Mouse (Mus musculus) hindbrain, embryonic 16.5 days (tissue): Measurements from ENCODE around the gene Utp4. TPM values are rescaled to one million over a fixed set of nuclear protein-coding genes. Genes with fewer than 3 reads are reported as not detected.

Experiments used
- ATAC-seq: fragments of 200-750 bp; cut with Nextera tagmentation; 2 replicates; pipeline ENCODE4 v1.8.0; 2017; ENCODE audit warnings: moderate TSS enrichment, moderate library complexity
- H3K27ac ChIP-seq: fragments of 300-500 bp; sonication (generic); 2 replicates; pipeline ENCODE4 v1.5.1; 2014; ENCODE audit warnings: low read depth, mild to moderate bottlenecking, control low read depth, low read length, moderate library complexity
- H3K27me3 ChIP-seq: fragments of 300-500 bp; sonication (generic); replicated peaks from 2 replicates; pipeline ENCODE4 v1.6.1; 2014; ENCODE audit warnings: low read length; ENCODE audit not compliant: control insufficient read depth, insufficient read depth
- H3K36me3 ChIP-seq: fragments of 300-500 bp; sonication (generic); 2 replicates; pipeline ENCODE4 v1.6.1; 2014; ENCODE audit warnings: mild to moderate bottlenecking, low read length, moderate library complexity, mixed read lengths; ENCODE audit not compliant: control insufficient read depth, insufficient read depth
- H3K4me1 ChIP-seq: fragments of 300-500 bp; sonication (generic); 2 replicates; pipeline ENCODE4 v1.6.1; 2014; ENCODE audit warnings: low read depth, low read length; ENCODE audit not compliant: control insufficient read depth, insufficient read depth
- H3K4me2 ChIP-seq: fragments of 300-500 bp; sonication (generic); 2 replicates; pipeline ENCODE4 v1.6.1; 2014; ENCODE audit warnings: mild to moderate bottlenecking, low read length, control low read depth, moderate library complexity
- H3K4me3 ChIP-seq: fragments of 300-500 bp; sonication (generic); 2 replicates; pipeline ENCODE4 v1.5.1; 2014; ENCODE audit warnings: mild to moderate bottlenecking, low read length, control low read depth, moderate library complexity
- H3K9ac ChIP-seq: fragments of 300-500 bp; sonication (generic); 2 replicates; pipeline ENCODE4 v1.6.1; 2014; ENCODE audit warnings: low read depth, mild to moderate bottlenecking, control low read depth, low read length, moderate library complexity
- H3K9me3 ChIP-seq: fragments of 300-500 bp; sonication (generic); 2 replicates; pipeline ENCODE4 v1.6.1; 2014; ENCODE audit warnings: mild to moderate bottlenecking, low read length, moderate library complexity; ENCODE audit not compliant: control insufficient read depth
- WGBS: fragments of 180-500 bp; shearing (Covaris S2); extraction: QIAGEN DNeasy Blood & Tissue Kit; methylation state at CpG from one replicate; pipeline ENCODE4 v1.1.7; 2014; 5-methylcytosine and 5-hydroxymethylcytosine counted together
- polyA plus RNA-seq: library from polyadenylated mRNA; unstranded; fragments of >200 nt; fragmentation: Nextera tagmentation; extraction: Ambion mirVana; gene quantifications from 2 replicates; pipeline ENCODE4 v1.2.1, GENCODE M21; 2015

The Utp4 gene
- polyA plus RNA-seq, 1 experiment from 2014 or later: 42.2 TPM

DNA sequence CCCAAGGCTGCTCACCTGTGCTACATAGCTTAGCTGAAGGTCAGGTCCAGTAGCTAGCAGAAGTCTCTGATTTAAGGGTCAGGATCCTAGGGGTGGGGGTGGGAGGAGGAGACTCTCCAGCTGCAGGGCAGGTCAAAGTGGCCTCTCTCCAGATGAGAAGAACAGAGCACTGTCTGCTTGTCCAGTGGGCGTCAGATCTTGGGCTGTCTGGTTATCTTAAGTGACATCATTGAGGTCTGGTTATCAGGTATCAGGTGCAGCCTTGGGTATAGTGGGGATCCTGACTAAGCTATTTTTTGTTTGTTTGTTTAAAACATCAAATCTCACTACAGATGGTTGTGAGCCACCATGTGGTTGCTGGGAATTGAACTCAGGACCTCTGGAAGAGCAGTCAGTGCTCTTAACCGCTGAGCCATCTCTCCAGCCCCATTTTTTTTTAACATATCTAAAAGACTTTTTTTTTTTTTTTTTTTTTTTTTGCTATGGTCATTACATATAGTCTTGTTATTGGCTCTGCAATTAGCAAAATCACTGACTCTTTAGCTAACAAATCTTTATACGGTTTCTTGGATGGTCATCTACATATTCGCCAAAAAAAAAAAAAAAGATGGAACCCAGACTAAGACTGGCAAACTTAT is 40.2 kb downstream of the Utp4 start:
- ATAC-seq: no peak
- H3K9ac ChIP-seq: no peak overlapping the region
- 83% methylated on average over 4 of the region's 4 CpGs for WGBS

DNA sequence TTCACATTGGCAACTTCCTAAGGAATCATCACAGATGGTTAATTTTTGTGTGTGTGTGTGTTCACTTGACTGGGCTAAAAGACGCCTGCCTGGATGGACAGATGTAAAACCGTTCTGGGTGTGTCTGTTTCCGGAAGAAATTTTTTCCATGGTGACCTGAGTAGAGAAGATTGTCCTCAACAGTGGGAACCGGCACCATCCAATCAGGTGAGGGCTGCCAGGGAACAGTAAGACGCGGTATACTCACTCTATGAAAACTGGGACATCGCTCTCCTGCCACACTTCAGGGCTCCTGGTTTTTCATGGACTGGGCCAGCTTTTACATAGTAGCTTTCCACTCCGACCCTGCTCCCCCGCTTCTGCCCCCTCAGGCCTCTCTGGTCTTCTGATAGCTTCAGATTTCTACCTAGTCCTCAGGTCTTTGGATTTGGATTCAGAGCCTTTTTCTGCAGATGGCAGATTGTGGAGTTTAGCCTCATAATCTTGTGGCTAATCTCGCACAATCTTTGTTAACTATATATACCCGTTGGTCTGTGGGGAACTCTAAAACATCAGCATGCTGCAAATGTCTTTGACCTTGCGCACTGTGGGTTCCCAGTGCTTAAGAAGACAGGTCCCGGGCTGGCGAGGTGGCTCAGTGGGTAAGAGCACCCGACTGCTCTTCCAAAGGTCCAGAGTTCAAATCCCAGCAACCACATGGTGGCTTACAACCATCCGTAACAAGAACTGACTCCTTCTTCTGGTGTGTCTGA is 41.0 kb downstream of the Utp4 start:
- H3K36me3 ChIP-seq: no peaks in the 10 kb centered on the region
- H3K4me1 ChIP-seq: peaks cover 18% of the 10 kb centered on the region
- H3K4me2 ChIP-seq: no peak overlapping the region
- no peak overlapping the region for H3K9ac ChIP-seq
- H3K27ac ChIP-seq: no peak overlapping the region
- no peak overlapping the region for H3K4me3 ChIP-seq
- no peak for ATAC-seq
- H3K27me3 ChIP-seq: peaks cover 4% of the 10 kb centered on the region
- no peaks in the 10 kb centered on the region for H3K9me3 ChIP-seq
- 78% methylated on average over 15 of the region's 16 CpGs for WGBS

More for the DNA sequence above, 40.2 kb downstream of the Utp4 start:
- Histone ChIP-seq H3K4me3 (no peak overlapping the region), H3K36me3 (no peaks in the 10 kb centered on the region), H3K27ac (no peak overlapping the region), H3K4me1 (peaks cover 18% of the 10 kb centered on the region), H3K27me3 (peaks cover 4% of the 10 kb centered on the region), H3K4me2 (no peak overlapping the region), H3K9me3 (no peaks in the 10 kb centered on the region)

DNA sequence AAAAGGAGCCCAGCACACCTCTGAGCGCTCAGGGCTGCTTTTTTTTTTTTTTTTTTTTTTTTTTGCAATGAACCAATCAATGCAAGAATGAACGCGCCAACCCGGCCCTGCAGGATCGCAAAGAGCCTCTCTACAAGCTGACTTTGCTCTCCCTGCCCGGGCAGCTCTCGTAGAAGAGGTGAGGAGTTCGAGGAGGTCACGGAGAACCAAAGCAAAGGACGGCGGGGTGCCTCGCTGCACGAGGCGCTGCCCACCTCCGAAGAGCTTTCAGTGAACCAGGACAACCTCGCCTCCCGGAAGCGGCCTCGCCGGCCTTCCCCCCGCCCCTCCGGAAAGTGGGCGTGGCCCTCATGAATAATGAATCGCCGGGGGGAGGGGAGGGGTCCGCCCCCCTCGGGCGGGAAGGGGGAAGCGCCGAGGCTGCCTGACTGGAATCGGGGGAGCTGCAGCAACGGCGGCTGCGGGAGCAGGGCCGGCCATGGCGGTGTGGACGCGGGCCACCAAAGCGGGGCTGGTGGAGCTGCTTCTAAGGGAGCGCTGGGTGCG is 42.0 kb downstream of the Utp4 start, which contains the start of gene Sntb2:
Gene Sntb2, plus strand, starts transcription at position 427 of the 546 bp plus-strand sequence.
- Histone ChIP-seq H3K27ac (peak within 1 kb of the TSS; percentile 90), H3K36me3 (no peaks in the 10 kb centered on the region), H3K27me3 (peaks cover 4% of the 10 kb centered on the region), H3K4me2 (peak within 1 kb of the TSS; percentile 92), H3K9ac (peak within 1 kb of the TSS; percentile 90), H3K4me3 (peak within 1 kb of the TSS; percentile 90), H3K9me3 (no peaks in the 10 kb centered on the region), H3K4me1 (peaks cover 18% of the 10 kb centered on the region)
- under 1% methylated on average over 26 of the region's 41 CpGs for WGBS
- ATAC-seq: peak; percentile 88

DNA sequence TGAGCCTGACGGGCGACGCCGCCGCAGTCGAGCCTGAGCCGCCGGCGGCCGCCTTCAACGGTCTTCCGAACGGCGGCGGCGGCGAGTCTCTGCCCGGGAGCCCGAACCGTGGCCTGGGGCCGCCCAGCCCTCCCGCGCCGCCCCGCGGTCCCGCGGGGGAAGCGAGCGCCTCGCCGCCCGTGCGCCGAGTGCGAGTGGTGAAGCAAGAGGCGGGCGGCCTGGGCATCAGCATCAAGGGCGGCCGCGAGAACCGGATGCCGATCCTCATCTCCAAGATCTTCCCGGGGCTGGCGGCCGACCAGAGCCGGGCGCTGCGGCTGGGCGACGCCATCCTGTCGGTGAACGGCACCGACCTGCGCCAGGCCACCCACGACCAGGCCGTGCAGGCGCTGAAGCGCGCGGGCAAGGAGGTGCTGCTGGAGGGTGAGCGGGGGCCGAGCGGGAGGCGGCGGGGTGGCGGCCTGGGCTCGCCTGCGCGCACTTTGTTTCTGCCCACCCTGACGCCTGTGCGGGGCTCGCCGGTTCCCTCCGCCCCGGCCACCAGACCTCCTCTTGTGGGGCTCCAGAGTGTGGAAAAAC is 42.6 kb downstream of the Utp4 start:
- no peaks in the 10 kb centered on the region for H3K9me3 ChIP-seq
- peak overlapping the region; percentile 90 for H3K9ac ChIP-seq
- peak overlapping the region; percentile 92 for H3K4me2 ChIP-seq
- peak overlapping the region; percentile 90 for H3K4me3 ChIP-seq
- H3K27ac ChIP-seq: peak overlapping the region; percentile 90
- peak; percentile 68 for ATAC-seq
- peaks cover 4% of the 10 kb centered on the region for H3K27me3 ChIP-seq
- peaks cover 18% of the 10 kb centered on the region for H3K4me1 ChIP-seq
- WGBS: under 1% methylated on average over 75 of the region's 76 CpGs
- no peaks in the 10 kb centered on the region for H3K36me3 ChIP-seq

DNA sequence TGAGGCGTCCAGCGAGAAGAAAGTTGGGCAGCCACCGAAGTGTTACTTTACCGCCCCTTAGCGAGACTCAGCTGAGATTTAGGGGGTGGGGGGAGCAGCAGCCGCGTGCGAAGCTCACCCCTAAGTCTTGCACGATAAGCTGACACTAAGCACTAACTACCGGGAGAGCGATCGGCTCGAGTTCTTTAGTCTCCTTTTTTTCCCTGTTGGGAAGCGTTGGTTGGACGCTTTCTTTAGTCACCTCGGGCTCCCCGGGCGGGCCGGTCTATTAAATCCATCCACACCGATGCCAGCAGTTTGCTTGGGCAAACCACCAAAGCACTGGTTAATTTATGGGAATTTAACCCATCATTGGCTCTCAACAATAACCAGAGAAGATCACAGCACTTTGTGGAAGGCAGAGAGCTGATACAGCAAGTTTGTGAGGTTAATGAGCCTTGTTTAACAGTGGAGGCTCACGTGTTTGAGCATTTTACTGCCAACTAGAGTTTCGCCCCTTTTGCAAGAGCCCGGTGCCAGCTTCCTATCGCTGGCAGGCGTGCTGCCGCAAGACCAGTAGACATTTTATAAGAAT is 43.1 kb downstream of the Utp4 start:
- under 1% methylated on average over 26 of the region's 26 CpGs for WGBS
- Histone ChIP-seq H3K36me3 (no peaks in the 10 kb centered on the region), H3K4me2 (peak overlapping the region; percentile 92), H3K9me3 (no peaks in the 10 kb centered on the region), H3K27ac (peak overlapping the region; percentile 90), H3K27me3 (peaks cover under 1% of the 10 kb centered on the region), H3K4me3 (peak overlapping the region; percentile 90), H3K4me1 (peaks cover 18% of the 10 kb centered on the region), H3K9ac (peak overlapping the region; percentile 90)
- ATAC-seq: peak; percentile 53

DNA sequence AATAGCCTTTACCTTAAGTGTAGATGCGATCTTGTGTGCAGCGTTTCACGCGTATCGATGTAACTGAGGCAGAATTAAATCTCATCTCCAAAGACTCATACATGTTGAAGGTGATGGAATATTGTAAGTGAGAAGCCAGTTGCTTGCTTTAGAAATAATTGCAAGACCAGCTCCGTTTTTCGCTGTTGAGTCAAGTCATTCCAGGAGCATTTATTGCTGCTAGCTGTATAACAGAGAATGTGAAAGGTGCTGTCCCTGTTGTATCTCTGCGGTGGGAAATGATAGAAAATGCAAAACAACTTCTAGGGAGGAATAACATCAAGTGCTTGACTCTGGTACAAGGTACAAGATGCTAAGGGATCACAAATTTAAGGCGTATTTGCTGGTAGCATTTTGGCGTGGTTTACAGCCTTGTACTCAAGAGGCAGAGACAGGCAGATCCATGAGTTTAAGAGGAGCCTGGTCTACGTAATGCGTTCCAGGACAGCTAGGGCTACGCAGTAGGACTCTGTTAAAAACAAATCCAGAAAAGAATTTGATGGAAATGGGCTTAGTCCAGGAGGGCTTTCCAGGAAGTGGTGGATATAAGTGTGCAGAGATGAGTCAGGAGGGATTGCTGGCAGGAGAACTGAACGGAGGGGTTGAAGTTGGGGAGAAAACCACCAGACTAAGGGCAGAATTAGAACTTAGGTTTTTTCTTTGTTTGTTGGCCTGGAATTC is 43.8 kb downstream of the Utp4 start:
- Histone ChIP-seq H3K27ac (no peak overlapping the region), H3K27me3 (no peaks in the 10 kb centered on the region; the same call in 1 of the 2 replicates)
- no peak for ATAC-seq

DNA sequence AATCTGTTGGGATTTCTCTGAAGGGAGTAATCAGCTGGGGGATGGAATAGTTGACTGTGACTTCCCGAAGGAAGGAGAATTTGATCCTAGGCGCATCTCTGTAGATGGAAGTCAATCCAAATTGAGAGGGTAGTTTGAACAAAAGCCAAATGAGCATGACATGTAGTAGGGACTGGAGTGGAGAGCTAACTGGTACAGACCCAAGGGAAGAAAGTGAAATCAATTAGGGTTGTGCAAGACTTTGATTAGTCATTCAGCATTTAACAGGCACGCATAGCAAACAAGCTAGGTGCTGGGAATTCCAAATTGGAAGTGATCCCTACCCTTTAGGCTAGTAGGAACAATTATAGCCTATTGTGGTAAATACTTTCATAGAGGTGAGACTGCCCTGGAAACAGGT is 48.4 kb downstream of the Utp4 start:
- no peak overlapping the region for H3K4me3 ChIP-seq
- H3K4me2 ChIP-seq: no peak overlapping the region
- H3K9ac ChIP-seq: no peak overlapping the region
- no peaks in the 10 kb centered on the region for H3K27me3 ChIP-seq
- H3K36me3 ChIP-seq: no peaks in the 10 kb centered on the region
- no peak for ATAC-seq
- WGBS: 85% methylated on average over 3 of the region's 3 CpGs
- H3K9me3 ChIP-seq: no peaks in the 10 kb centered on the region
- peaks cover 15% of the 10 kb centered on the region for H3K4me1 ChIP-seq
- H3K27ac ChIP-seq: no peak overlapping the region

More for the DNA sequence above, 43.8 kb downstream of the Utp4 start:
- Histone ChIP-seq H3K4me1 (peaks cover 17% of the 10 kb centered on the region), H3K36me3 (no peaks in the 10 kb centered on the region), H3K9ac (peak overlapping the region; percentile 90), H3K4me2 (peak overlapping the region; percentile 92), H3K9me3 (no peaks in the 10 kb centered on the region), H3K4me3 (peak overlapping the region; percentile 90)
- 30% methylated on average over 14 of the region's 14 CpGs for WGBS

DNA sequence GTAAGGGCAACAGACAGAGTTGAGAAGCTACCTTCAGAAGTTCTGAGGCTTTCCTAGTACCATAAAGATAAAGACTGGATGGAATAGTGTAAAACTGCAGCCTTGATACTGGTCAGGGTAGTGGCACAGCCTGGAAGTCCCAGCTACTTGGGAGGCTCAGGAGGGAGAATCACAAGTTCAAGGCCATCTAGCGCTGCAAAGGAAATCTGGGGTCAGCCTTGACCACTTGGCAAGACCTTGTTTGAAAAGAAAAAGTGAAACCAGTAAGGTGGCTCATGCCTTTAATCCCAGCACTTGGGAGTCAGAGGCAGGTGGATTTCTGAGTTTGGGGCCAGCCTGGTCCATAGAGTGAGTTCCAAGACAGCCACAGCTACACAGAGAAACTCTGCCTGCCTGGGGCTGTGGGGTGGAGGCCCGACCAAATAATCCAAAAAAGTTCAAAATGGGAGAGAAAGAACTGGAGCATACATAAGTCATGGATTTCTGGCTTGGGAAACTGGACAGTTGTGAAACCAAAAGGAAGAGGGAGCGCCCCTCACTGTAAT is 50.5 kb downstream of the Utp4 start:
- 92% methylated on average over 3 of the region's 3 CpGs for WGBS
- ATAC-seq: no peak

More for the DNA sequence above, 50.5 kb downstream of the Utp4 start:
- Histone ChIP-seq H3K9ac (no peak overlapping the region), H3K4me2 (no peak overlapping the region), H3K27ac (no peak overlapping the region), H3K4me3 (no peak overlapping the region), H3K9me3 (no peaks in the 10 kb centered on the region), H3K36me3 (no peaks in the 10 kb centered on the region), H3K4me1 (no peaks in the 10 kb centered on the region), H3K27me3 (no peaks in the 10 kb centered on the region)
